Mouse (Mus musculus) Patski (cell line): ENCODE measurements around the gene Ccdc91. TPM values are rescaled to one million over a fixed set of nuclear protein-coding genes. Genes with fewer than 3 reads are reported as not detected.

ENCODE experiments used
- ATAC-seq: fragments of 100-300 bp; one replicate; pipeline ENCODE4 v1.8.0; 2021
- CTCF ChIA-PET: fragments of 350-600 bp; sonication (Branson Sonifier 250); formaldehyde crosslinking; loops from one replicate; lab custom pipeline; 2022; ENCODE audit warnings: inconsistent platforms; lab: Charles Lee
- POLR2A ChIA-PET: fragments of 350-600 bp; sonication (Branson Sonifier 250); formaldehyde crosslinking; loops from one replicate; lab custom pipeline; 2022; ENCODE audit warnings: antibody characterized with exemption, inconsistent platforms; lab: Charles Lee
- DNase-seq: peaks from one replicate; pipeline ENCODE4 v3.0.0-alpha.2; 2011; ENCODE audit warnings: low read depth, low spot score
- H3K27me3 ChIP-seq: fragments of 371-371 bp; one replicate; pipeline ENCODE4 v1.5.1; 2021
- CTCF ChIP-seq: fragments of 100-300 bp; IDR thresholded peaks from one replicate; pipeline ENCODE4 v1.5.1; 2021
- in situ Hi-C: fragments of 300-500 bp; cut with MboI; formaldehyde crosslinking; loops from 3 replicates; pipeline ENCODE4 v1.11.1; 2018; ENCODE audit warnings: low pct_unique_long_range_greater_than_20kb, mixed read lengths
- polyA plus RNA-seq: library from polyadenylated mRNA; unstranded; gene quantifications from one replicate; pipeline ENCODE4 v1.2.3, GENCODE M21; 2021

The Ccdc91 gene
- polyA plus RNA-seq, 1 experiment from 2014 or later = 35.6 TPM

DNA sequence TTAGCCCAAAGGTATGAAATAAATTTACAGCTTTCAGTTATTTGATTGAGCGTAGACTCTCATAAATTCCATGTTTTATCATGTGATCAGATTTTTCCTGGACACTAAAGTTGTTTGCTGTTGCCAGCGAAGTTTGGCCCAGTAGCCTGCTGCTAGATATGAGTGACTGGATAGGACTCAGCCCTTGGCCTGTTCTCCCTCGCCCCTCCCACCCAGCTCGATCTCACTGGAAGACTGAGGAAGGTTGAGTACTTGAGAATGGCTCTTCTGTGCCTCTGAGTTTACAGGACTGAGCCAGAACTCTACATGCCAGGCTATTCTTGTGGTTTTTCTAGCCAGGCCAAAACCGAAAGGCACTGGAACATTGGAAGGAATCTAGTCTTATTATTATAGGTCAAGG is 93.6 kb downstream of the Ccdc91 start:
- no peaks in the 10 kb centered on the region for H3K27me3 ChIP-seq
- ChIA-PET CTCF (no interaction called here), POLR2A (no interaction called here)
- no peak for ATAC-seq
- TF ChIP-seq CTCF = no peak
- DNase-seq = no peak
- in situ Hi-C loops = no loop called here

DNA sequence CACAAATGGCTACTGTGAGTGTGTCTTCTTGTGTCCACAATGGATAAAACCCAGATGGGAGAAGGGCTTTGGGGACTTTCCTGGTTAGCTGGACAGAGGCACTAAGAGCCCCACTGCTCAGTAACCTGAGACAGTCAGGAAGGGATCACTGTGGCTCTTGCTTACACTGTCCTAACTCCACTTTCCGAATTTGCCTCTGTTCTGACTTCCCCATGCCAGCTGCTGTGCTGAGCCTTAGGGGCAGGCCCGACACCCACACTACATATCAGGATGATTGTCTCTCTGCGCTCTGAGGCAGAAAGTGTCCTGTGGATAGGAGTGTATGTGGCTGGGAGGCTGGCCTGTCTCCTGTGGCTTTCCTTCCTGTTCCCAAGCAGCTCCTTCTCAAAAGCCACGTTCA is 97.5 kb downstream of the Ccdc91 start:
- in situ Hi-C loops = no loop called here
- no peak for ATAC-seq
- ChIA-PET CTCF (no interaction called here), POLR2A (interaction anchor here (0.7 kb wide), 1 partner anchor 28 kb away, joined by 4 read pairs; no protein-coding TSS in a partner anchor)
- H3K27me3 ChIP-seq = no peaks in the 10 kb centered on the region
- TF ChIP-seq CTCF = no peak
- no peak for DNase-seq

DNA sequence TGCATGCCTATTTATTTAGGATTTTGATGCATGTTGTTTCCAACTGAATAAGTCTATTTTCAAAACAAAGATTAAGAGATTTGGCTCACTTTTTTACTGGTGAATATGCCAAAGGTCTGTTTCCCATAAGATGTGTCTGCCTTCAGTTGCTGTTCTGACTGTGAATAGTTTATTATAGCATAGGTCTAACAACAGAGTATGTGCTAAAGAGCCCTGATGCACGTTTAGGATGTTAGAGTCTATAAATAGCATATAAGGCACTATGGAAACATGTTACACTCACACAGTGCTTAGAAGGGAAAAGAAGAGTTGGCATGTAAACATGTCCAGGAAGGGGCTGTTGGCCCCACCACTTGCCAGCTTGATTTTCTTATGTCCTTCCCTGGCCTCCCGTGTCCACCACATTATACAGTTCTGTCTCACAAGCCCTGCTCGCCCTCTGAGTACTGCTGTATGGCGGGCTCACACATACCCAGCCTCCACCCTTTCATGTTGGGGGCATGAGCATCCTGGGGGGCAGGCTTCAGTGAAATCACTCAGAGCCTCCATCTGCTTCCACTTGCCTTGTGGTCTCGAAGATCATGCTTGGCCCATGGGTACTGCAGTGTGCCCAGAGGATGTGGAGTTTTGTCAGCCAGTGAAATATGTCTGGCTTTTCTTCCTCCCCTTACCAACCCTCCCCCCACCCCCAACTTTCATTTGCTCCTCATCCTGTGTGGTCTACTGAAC is 99.0 kb downstream of the Ccdc91 start:
- TF ChIP-seq CTCF = no peak
- H3K27me3 ChIP-seq = no peaks in the 10 kb centered on the region
- DNase-seq (no peak), ATAC-seq (no peak)
- in situ Hi-C loops = no loop called here
- ChIA-PET CTCF (no interaction called here), POLR2A (interaction anchor here (0.5 kb wide), 1 partner anchor 617 kb away, joined by 3 read pairs; no protein-coding TSS in a partner anchor)

DNA sequence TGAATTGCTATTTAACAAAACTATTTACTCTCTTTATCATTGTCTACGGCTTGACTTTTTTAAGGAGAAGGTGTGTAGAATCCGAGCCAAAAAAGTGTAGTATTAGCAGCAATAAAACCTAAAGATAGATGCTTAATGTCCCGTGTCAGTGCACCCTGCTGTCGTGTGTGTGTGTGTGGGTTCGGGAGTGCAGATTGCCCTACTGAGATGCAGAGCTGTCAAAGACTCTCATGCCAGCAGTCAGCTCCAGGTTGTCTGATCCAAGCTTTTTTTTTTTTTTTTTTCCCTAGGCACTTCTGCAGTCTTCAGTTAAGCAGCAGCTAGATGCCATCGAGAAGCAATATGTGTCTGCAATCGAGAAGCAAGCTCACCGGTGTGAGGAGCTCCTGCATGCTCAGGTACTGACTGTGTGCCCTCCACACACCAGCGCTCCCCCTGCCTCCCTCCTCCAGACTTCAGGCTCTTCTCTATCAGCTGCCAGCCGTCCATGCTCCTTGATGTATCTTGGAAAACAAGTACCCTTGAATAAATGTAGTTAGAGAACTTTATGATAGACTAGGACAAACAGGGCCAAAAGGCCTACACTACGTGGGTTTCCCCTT is 99.7 kb downstream of the Ccdc91 start:
- ATAC-seq (no peak), DNase-seq (no peak)
- ChIA-PET CTCF (interaction anchor here (1.2 to 1.8 kb wide), 2 partner anchors 8 to 15 kb away, joined by 3 to 7 read pairs; no protein-coding TSS in a partner anchor), POLR2A (interaction anchor here (0.5 kb wide), 1 partner anchor 616 kb away, joined by 3 read pairs; no protein-coding TSS in a partner anchor)
- H3K27me3 ChIP-seq = no peaks in the 10 kb centered on the region
- no peak for TF ChIP-seq CTCF
- in situ Hi-C loops = no loop called here

DNA sequence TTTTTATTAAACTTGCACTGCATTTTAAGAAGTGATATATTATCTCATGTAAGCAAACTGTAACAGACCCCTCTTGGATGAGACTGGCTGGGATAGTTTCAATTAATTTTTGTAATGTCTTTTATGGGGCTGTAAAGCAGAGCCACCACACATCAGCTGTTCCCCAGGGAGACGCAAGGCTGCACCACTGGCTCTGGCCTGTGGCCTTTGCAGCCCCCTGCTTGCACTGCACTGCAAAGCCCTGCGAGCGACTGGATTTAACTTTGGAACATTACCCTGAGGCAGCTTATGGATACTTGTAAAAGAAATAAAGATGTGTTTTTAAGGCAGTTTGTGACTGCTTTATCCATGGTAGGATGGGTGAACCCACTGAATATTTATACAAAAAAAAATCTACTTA is 112.0 kb downstream of the Ccdc91 start:
- ATAC-seq = no peak
- ChIA-PET CTCF (interaction anchor here (1.1 to 3.0 kb wide), 2 partner anchors 9 to 12 kb away, joined by 3 to 15 read pairs; no protein-coding TSS in a partner anchor), POLR2A (no interaction called here)
- in situ Hi-C loops = no loop called here
- no peak for TF ChIP-seq CTCF
- no peaks in the 10 kb centered on the region for H3K27me3 ChIP-seq
- DNase-seq = no peak

DNA sequence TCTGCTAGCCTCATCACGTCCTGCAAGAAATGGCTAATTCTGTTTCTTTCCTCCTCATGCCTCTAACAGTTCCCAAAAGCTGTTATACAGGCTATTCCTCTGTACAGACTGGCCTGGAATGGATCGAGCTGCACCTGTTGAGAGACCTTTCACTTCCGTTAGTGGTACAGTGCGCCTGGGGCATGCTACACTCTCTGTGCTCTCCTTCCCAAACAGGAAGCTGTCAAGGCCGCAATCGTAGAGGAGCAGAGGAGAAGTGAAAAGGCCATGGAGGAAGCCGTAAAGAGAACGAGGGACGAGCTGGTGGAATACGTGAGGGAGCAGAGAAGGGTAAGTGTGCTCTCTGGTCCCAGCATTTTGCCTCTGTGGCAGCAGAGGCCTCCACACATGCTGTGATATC is 131.0 kb downstream of the Ccdc91 start:
- CTCF ChIA-PET = interaction anchor here (1.8 kb wide), 1 partner anchor 11 kb away, joined by 5 read pairs; no protein-coding TSS in a partner anchor
- TF ChIP-seq CTCF = no peak
- in situ Hi-C loops = no loop called here

DNA sequence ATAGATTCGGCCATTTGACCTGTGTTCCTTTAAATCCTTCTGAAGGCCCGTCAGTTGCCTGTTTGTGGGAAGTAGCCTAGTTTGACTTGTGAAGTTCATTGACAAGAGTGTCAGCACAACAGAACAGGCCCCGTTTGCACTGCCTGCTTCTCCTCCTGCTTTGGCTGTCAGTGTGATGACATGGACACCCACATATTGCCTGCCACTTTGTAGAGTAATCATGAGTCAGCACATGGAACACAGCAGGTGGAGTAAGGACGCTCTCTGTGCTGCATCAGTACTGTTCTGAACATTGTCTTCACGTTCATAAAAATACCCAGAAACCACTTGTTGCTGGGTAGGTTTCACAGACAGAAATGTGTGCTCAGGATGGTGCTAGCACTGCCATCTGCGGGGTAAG is 132.0 kb downstream of the Ccdc91 start:
- no peak for ATAC-seq

More for the DNA sequence above, 131.0 kb downstream of the Ccdc91 start:
- H3K27me3 ChIP-seq = no peaks in the 10 kb centered on the region
- POLR2A ChIA-PET = no interaction called here
- DNase-seq (no peak), ATAC-seq (no peak)

DNA sequence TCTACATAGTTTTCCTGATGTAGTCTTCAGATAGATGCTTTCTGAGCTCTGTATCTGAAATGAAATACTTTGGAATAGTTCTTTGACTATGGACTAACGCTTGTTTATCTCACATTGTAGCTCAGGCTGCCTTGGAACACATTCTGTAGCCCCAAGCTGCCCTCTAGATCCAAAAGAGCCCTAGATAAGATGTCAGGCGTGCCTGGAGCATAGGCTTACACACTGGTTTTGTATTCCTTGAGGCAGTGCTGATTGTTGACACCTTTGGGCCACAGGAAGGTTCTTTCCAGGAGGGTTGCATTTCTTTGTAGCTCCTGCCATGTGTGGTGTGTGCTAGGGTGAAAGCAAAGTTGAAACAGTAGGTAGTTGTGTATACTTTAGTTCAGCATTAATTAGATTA is 139.7 kb downstream of the Ccdc91 start:
- POLR2A ChIA-PET = interaction anchor here (0.6 kb wide), 1 partner anchor 641 kb away, joined by 5 read pairs; no protein-coding TSS in a partner anchor
- CTCF ChIA-PET = interaction anchor here (2.4 kb wide), 1 partner anchor 9 kb away, joined by 15 read pairs; no protein-coding TSS in a partner anchor
- H3K27me3 ChIP-seq = no peaks in the 10 kb centered on the region
- TF ChIP-seq CTCF = no peak
- in situ Hi-C loops = no loop called here
- ATAC-seq = no peak
- DNase-seq = no peak

More for the DNA sequence above, 132.0 kb downstream of the Ccdc91 start:
- H3K27me3 ChIP-seq = no peaks in the 10 kb centered on the region
- no peak for DNase-seq
- ChIA-PET CTCF (interaction anchor here (1.2 to 1.8 kb wide), 2 partner anchors 11 to 14 kb away, joined by 3 to 5 read pairs; no protein-coding TSS in a partner anchor), POLR2A (no interaction called here)
- no peak for TF ChIP-seq CTCF
- in situ Hi-C loops = no loop called here

DNA sequence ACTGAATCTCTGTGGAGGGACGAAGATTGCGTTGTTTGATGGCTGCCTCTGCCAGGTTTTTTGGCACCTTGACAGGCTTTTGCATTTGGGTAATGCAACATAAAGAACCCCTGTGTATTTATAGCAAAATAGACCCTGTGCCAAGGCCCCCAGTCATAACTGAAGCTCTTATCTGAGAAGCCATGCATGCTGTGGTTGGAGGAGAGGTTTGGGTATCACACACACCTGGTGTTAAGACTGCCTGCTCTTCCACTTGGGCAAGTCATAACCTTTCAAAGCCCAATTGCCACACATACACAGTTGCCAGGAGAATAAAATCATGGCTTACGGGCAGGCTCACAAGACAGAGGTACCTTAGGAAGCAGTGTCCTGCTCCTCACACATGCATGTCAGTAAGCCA is 147.5 kb downstream of the Ccdc91 start:
- no peak for TF ChIP-seq CTCF
- ChIA-PET CTCF (interaction anchor here (1.2 to 4.3 kb wide), 3 partner anchors 9 to 17 kb away, joined by 3 to 15 read pairs (median 5); no protein-coding TSS in a partner anchor), POLR2A (no interaction called here)
- DNase-seq (no peak), ATAC-seq (no peak)
- H3K27me3 ChIP-seq = no peaks in the 10 kb centered on the region
- in situ Hi-C loops = no loop called here

DNA sequence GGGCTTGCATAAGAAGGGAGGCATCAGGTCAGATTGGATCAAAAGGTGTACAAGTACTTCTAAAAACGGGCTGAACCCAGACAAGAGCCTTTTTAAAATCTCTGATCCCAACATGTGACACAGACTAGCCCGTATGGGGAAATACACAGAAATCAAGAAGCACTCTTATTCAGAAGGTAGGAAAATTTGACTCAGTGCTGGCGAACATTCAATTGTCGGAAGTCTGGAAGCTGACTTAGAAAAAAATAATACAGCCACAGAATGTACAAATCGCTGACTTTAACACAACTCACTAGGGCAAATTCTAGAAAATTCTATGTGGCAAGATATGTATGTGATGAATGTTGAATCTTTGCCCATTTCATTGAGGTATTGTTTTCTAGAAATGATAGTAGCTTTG is 160.8 kb downstream of the Ccdc91 start:
- ATAC-seq = no peak
- ChIA-PET CTCF (interaction anchor here (1.4 kb wide), 1 partner anchor 21 kb away, joined by 3 read pairs; no protein-coding TSS in a partner anchor), POLR2A (no interaction called here)
- H3K27me3 ChIP-seq = no peaks in the 10 kb centered on the region
- no peak for DNase-seq
- in situ Hi-C loops = no loop called here
- no peak for TF ChIP-seq CTCF

DNA sequence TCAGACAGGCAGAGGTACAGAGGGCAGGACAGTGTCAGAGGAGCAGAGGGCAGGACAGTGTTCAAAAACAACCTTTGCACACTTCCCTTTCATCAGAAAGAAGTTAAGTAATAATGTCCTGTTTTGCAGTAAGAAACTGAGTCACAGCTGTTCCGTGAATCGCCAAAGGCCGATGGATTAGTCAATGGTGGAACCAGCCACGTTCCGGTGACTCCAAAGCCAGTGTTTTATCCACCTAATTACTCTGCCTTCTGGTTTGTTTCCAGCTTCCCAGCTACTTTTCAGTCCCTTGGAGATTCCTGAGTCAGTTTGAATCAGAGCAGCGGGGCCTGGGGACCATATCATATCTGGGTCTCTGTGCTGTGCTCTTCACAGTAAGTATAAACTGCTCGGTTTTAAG is 168.2 kb downstream of the Ccdc91 start:
- ChIA-PET CTCF (no interaction called here), POLR2A (interaction anchor here (0.6 kb wide), 2 partner anchors 391 to 590 kb away, joined by 3 to 4 read pairs; no protein-coding TSS in a partner anchor)
- no peak for TF ChIP-seq CTCF
- peaks cover 4% of the 10 kb centered on the region for H3K27me3 ChIP-seq
- in situ Hi-C loops = no loop called here
- ATAC-seq = no peak
- DNase-seq = no peak
